Mouse (Mus musculus) CD8-positive naive resting alpha-beta T cell, adult 2 months (primary cell): Measurements from ENCODE around the gene Ankrd28.
"Not testable (repeated sequence)": the region's sequence is repeated elsewhere in the genome, so short reads cannot be mapped to it uniquely, and the experiment has no call there.

Experiments
- DNase-seq, 2 experiments: peaks; one replicate each; pipeline ENCODE4 v3.0.0; 2022; ENCODE audit warnings: low read depth in 2 of 2, low spot score in 2 of 2

Ankrd28 gene

GRCm38 (mm10) chr14:31793979-31794775 is 36.3 kb downstream of the Ankrd28 start:
- DNase-seq, result peak in 1 of 2 experiments; percentile 6

- DNase-seq, result peak in 1 of 2 experiments; percentile 26
These were observed 39.7 kb downstream of the Ankrd28 start for GRCm38 (mm10) chr14:31790797-31791196.

- no peak for DNase-seq
These were observed 43.5 kb downstream of the Ankrd28 start for GRCm38 (mm10) chr14:31786906-31787305.

DNA sequence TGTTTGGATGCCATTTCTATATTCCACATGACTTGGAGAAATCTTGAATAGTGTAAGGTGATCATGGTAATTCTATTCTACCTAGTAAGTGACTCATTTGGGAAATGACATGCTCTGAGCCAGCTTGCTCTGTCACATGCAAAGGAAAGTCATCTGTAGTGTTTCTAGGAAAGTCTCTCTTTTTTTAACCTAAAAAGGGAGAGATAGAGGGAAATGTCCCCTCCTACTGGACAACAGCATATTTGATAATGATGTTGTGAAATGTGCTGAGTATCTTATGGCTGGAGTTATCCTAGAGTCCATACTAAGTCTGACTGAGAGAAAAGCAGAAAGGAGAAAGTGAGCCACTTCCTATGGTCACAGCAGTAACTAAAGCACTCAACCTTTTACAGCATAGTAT is 44.8 kb downstream of the Ankrd28 start:
- no peak for DNase-seq

DNA sequence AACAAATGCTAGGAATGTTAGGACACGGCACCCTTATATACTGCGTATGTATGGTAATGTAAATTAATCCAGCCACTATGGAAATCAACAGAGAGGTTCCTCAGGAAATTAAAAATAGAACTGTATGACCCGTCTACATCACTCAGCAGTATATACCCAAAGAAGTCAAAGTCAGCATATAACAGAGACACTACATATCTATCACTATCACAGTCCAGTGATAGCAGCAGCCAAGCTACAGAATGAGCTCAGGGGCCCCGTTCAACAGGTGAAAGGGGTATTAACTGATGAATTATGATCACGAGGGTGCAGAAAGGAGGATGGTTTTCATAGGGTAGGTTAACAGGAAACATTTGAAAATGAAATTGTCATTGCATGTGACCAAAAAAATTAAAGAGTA is 45.5 kb downstream of the Ankrd28 start:
- no peak for DNase-seq

- peak; percentile 4 to 30 for DNase-seq
These were observed 49.0 kb downstream of the Ankrd28 start for GRCm38 (mm10) chr14:31781309-31782049.

- DNase-seq, result no peak
These were observed 49.8 kb downstream of the Ankrd28 start for GRCm38 (mm10) chr14:31780412-31781233.

GRCm38 (mm10) chr14:31773518-31773917 is 56.9 kb downstream of the Ankrd28 start:
- no peak for DNase-seq

GRCm38 (mm10) chr14:31772251-31772650 is 58.2 kb downstream of the Ankrd28 start:
- DNase-seq, result no peak

DNA sequence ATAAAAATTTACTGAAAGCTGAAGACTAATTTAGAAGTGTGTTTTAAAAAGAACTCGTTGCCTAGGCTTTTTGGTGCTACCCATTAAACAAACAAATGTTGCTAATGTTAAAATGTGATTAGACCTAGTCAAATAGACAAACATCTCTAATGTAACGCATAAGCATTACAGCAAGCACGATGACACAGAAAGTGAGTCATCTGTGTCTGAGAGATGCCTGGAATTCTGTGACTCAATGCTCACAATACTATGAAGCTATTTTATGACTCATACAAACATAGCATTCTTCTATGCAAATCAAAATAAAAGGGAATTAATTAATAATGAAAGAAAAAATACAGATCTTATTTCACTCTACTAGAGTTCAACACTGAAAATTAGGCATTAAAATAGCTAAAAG is 61.9 kb downstream of the Ankrd28 start:
- DNase-seq, result no peak

DNA sequence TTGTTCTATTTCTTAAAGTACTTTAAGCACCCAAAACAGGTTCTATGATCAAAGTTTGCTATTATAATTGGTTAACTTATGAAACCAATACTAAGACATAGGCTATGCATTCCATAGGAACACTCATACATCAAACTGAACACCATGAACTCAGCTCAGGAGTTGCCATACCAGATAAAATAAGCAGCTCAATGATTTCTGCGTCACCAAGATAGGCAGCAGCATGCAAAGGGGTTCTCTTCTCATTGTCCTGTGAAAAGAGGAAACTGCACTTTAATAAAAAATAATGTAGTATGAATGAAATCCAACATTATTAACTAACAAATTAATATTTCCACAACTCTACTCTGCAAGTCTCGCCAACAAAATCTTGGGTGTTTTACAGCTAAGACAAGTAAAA is 66.4 kb downstream of the Ankrd28 start:
- no peak for DNase-seq

GRCm38 (mm10) chr14:31761727-31762126 is 68.7 kb downstream of the Ankrd28 start:
- DNase-seq, result peak in 1 of 2 experiments; percentile 46

- DNase-seq, result no peak
These were observed 71.3 kb downstream of the Ankrd28 start for GRCm38 (mm10) chr14:31759195-31759594.

DNA sequence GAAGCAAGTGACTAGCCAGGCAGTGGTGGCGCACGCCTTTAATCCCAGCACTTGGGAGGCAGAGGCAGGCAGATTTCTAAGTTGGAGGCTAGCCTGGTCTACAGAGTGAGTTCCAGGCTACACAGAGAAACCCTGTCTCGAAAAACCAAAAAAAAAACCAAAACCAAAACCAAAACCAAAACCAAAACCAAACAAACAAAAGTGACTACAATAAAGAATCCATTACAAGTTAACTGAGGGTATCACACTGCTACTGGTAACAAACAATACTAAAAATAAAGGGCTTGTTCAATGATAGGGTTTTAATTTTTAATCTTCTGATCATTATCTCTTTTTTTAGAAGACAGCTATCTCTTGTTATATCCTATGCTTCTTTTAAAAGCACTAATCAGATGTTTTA is 72.0 kb downstream of the Ankrd28 start:
- not testable (repeated sequence) for DNase-seq

GRCm38 (mm10) chr14:31748239-31748873 is 82.1 kb downstream of the Ankrd28 start:
- DNase-seq, result no peak

GRCm38 (mm10) chr14:31742523-31742922 is 87.9 kb downstream of the Ankrd28 start:
- no peak for DNase-seq

DNA sequence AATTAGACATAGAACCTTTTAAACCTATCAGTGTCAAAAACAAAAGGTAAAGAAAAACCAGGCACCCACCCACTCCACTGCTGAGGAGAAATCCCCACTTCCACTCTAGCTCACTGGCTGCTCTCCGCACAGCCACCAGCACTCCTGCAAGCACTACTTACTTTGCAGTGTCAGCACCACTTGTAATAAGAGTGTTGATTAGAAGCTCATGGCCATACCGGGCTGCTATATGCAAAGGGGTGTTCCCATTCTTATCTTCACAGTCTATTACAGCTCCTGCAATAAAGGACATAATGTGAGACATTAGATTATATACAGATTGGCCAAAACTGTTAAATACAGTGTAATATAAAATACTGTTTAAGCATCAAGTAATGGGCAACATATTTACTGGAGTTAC is 95.6 kb downstream of the Ankrd28 start:
- DNase-seq, result no peak

GRCm38 (mm10) chr14:31727522-31727921 is 102.9 kb downstream of the Ankrd28 start:
- DNase-seq, result no peak

DNA sequence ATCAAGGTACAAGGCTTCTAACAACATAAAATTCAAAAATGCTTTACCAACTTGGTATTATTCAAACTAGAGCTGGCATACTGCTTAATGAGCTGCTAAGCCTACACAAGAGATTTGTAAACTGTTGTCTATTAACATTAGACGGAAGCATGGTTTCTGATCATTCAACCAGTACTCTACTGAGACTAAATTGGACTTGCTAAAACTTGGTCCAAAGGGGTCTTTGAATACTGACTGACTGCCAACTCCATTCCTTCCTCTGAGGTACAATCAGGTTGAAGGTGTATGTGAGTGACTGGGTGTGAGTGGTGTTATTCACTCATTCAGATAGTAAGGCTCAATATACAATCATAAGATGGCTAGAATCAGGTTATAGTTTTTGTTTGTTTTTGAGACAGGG is 107.7 kb downstream of the Ankrd28 start:
- no peak for DNase-seq

- no peak for DNase-seq
These were observed 109.2 kb downstream of the Ankrd28 start for GRCm38 (mm10) chr14:31721256-31721655.

DNA sequence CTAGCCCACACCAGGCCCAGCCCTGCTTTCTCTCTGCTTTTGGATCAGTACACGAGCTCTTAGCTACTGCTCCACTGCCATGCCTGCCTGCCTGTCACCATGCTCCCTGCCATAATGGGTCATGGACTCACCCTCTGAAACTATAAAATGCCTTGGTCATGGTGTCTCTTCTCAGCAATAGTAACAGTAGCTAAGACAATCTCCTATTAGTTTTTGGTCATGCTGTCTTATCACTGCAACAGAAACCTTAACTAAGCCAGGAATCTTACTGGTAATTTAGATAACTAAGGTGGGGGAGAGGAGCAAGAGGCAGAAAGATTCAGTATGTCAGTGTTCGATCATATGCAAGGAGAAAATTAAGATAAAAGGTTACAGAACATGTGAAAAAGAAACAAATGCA is 112.1 kb downstream of the Ankrd28 start:
- DNase-seq, result no peak
